Mouse (Mus musculus) ES-E14 (cell line): ENCODE measurements around the gene Acsm5. TPM values are rescaled to one million over a fixed set of nuclear protein-coding genes. Genes with fewer than 3 reads are reported as not detected.

Experiments used
- DNase-seq: peaks from one replicate; pipeline ENCODE4 v3.0.0-alpha.2; 2013; ENCODE audit warnings: low read depth, low spot score
- H3K27ac ChIP-seq: 2 replicates; pipeline ENCODE4 v1.5.1; 2012; ENCODE audit warnings: low read depth, mild to moderate bottlenecking, low read length, moderate library complexity, mixed read lengths; ENCODE audit not compliant: poor library complexity, insufficient read depth, severe bottlenecking
- H3K36me3 ChIP-seq: 2 replicates; pipeline ENCODE4 v1.6.1; 2012; ENCODE audit warnings: mild to moderate bottlenecking, low read length, moderate library complexity, mixed read lengths; ENCODE audit not compliant: control insufficient read depth, poor library complexity, insufficient read depth, severe bottlenecking
- H3K4me1 ChIP-seq, 2 experiments: fragments of 150-350 bp in 1 of 2; sonication (generic) in 1 of 2; 2 replicates each; pipeline ENCODE4 v1.6.1; 2012; ENCODE audit warnings: low read length in 2 of 2, mild to moderate bottlenecking in 1 of 2, mixed read lengths in 1 of 2; ENCODE audit not compliant: control insufficient read depth in 2 of 2, insufficient read depth in 2 of 2, poor library complexity in 1 of 2
- H3K4me3 ChIP-seq, 2 experiments: fragments of 150-350 bp in 1 of 2; sonication (generic) in 1 of 2; 2 replicates each; pipeline ENCODE4 v1.5.1; 2012; ENCODE audit warnings: low read length in 2 of 2, low read depth in 1 of 2, mild to moderate bottlenecking in 1 of 2, mixed read lengths in 1 of 2; ENCODE audit not compliant: insufficient read depth in 1 of 2, poor library complexity in 1 of 2, severe bottlenecking in 1 of 2
- H3K9ac ChIP-seq: 2 replicates; pipeline ENCODE4 v1.6.1; 2012; ENCODE audit warnings: low read depth, mild to moderate bottlenecking, low read length, mixed read lengths; ENCODE audit not compliant: poor library complexity, insufficient read depth, severe bottlenecking
- H3K9me3 ChIP-seq: fragments of 150-350 bp; sonication (generic); 2 replicates; pipeline ENCODE4 v1.6.1; 2012; ENCODE audit warnings: low read depth, mild to moderate bottlenecking, low read length; ENCODE audit not compliant: control insufficient read depth, insufficient read depth
- CHD2 ChIP-seq: IDR thresholded peaks from 2 replicates; pipeline ENCODE4 v1.6.1; 2014; ENCODE audit warnings: mild to moderate bottlenecking, low read depth, low read length, inconsistent platforms
- HCFC1 ChIP-seq: IDR thresholded peaks from 2 replicates; pipeline ENCODE4 v1.6.1; 2012; ENCODE audit warnings: low read length, inconsistent platforms, borderline replicate concordance; ENCODE audit not compliant: insufficient read depth
- MAFK ChIP-seq: IDR thresholded peaks from 2 replicates; pipeline ENCODE4 v1.6.1; 2014; ENCODE audit warnings: mild to moderate bottlenecking, low read depth, low read length, inconsistent platforms; ENCODE audit not compliant: insufficient read depth
- ZC3H11A ChIP-seq: IDR thresholded peaks from 2 replicates; pipeline ENCODE4 v1.6.1; 2012; ENCODE audit warnings: low read depth, mild to moderate bottlenecking, inconsistent platforms, low read length, borderline replicate concordance
- ZNF384 ChIP-seq: IDR thresholded peaks from 2 replicates; pipeline ENCODE4 v1.6.1; 2012; ENCODE audit warnings: low read depth, low read length, inconsistent platforms
- in situ Hi-C, 2 experiments: fragments of 600-800 bp; cut with MboI; formaldehyde crosslinking; loops; one replicate each; pipeline ENCODE4 v1.15.1; 2025; ENCODE audit warnings: low sequenced_read_pairs in 2 of 2, inconsistent platforms in 1 of 2; ENCODE audit not compliant: unreplicated experiment in 2 of 2
- total RNA-seq: library from RNA; depleted of rRNA; stranded (reverse); fragments of 300-350 nt; gene quantifications from 2 replicates; pipeline ENCODE4 v1.2.3, GENCODE M21; 2012; rRNA removed

The Acsm5 gene
- not detected in 2 replicates for total RNA-seq

DNA sequence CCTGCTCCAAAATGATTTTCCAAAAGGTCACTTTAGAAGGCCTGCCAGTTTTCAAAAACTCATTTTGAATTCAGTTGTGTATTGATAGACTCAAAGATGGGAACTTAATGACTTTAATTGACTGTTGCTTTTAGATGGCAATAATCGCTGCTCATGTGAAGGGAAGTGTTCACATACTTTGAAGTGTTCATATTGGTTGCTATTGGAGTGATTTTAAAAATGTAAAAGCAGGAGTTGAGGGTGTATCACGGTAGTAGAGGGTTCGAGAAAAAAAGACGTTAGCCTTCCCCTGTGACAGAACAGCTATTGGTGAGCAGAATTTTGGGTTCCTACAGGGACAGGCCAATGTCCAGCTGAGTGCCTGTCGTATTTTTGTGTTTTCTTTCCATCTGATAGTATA lies at the start of gene Acsm5:
TSS of gene Acsm5 (plus strand) at position 301 of the 400 bp plus-strand sequence.
- in situ Hi-C loops: loop anchor here in 1 of 2 experiments (10.0 kb wide), 1 partner anchor 504 kb away; no protein-coding TSS in a partner anchor
- Histone ChIP-seq H3K9ac (no peak within 1 kb of the TSS), H3K4me3 (no peak within 1 kb of the TSS), H3K27ac (no peak within 1 kb of the TSS), H3K4me1 (no peaks in the 10 kb centered on the region), H3K36me3 (no peaks in the 10 kb centered on the region), H3K9me3 (no peaks in the 10 kb centered on the region)
- no peak for TF ChIP-seq MAFK
- DNase-seq: no peak

DNA sequence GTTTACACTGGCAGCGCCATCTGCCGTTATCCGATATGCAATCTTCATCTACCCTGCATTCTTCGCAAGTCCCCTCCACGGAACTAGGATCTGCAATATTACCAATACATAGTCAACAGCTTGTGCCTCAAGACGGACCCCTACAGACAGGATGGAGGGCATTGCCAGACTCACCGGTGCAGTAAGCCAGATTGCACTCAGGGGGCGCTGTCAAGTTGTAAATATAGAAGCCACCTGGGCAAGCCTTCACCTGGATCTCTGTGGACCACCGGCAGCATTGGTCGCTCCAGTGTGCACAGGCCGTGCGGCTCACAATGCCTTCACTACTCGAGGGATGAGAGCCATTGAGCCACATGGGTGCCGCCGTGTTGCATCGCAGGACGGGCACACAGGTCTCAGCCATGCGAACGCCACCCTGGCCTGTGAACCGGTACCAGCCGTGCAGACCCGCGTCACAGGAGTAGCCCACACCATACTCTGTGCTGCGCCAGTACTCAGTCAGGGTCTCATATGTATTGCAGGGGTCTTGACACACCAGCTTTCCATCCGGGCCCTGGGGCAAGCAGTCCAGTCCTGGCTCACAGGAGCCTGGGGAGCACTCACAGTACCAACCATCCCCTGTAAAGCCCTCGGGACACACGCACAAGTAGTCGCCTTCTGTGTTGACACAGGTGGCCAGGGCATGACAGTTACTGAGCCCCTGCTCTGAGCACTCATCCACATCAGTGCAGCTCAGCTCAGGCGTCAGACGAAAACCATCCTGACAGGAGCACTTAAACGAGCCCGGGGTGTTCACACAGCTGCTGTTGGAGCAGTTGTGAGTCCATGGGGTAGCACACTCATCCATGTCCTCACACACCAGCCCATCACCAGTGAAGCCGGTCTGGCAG lies 42.5 kb upstream of the Acsm5 start:
- no peak overlapping the region for H3K27ac ChIP-seq
- no peak for TF ChIP-seq ZNF384
- TF ChIP-seq HCFC1: no peak
- no peak for TF ChIP-seq ZC3H11A
- no peak for TF ChIP-seq CHD2
- no peak for TF ChIP-seq MAFK
- no peaks in the 10 kb centered on the region for H3K9me3 ChIP-seq
- in situ Hi-C loops: no loop called here
- H3K4me3 ChIP-seq: no peak overlapping the region
- H3K4me1 ChIP-seq: no peaks in the 10 kb centered on the region
- no peak overlapping the region for H3K9ac ChIP-seq
- no peaks in the 10 kb centered on the region for H3K36me3 ChIP-seq
- DNase-seq: peak; percentile 27

DNA sequence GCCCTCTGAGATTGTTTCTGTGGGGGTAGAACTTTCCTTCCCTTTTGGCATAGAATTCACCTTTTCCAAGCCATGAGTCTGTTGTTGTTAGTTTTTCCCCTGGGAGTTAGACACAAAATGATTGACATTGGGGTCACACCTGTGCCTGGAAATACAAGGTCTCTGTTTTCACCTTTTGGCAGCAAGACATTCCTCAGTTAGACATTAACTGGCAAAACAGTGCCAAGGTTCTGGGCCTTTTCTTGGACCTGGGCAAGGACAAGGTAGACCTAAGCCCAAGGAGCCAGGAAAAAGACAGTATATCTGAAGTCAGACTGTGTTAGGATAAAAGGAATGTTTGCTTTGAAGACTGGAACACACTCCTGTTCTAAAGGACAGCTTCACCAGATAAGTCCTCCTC lies 40.0 kb upstream of the Acsm5 start, which contains the start of gene Umod:
TSS of gene Umod (minus strand) at position 27 of the 400 bp plus-strand sequence.
- Histone ChIP-seq H3K4me1 (no peaks in the 10 kb centered on the region), H3K9ac (no peak within 1 kb of the TSS), H3K36me3 (no peaks in the 10 kb centered on the region), H3K9me3 (no peaks in the 10 kb centered on the region), H3K27ac (no peak within 1 kb of the TSS), H3K4me3 (no peak within 1 kb of the TSS)
- no peak for TF ChIP-seq HCFC1
- TF ChIP-seq ZC3H11A: no peak
- TF ChIP-seq CHD2: no peak
- TF ChIP-seq ZNF384: no peak
- no peak for TF ChIP-seq MAFK
- DNase-seq: no peak
- in situ Hi-C loops: no loop called here

GRCm38 (mm10) chr7:119484154-119484553 lies 35.1 kb upstream of the Acsm5 start:
- no peak overlapping the region for H3K27ac ChIP-seq
- no peak overlapping the region for H3K9ac ChIP-seq
- H3K36me3 ChIP-seq: no peaks in the 10 kb centered on the region
- no peak overlapping the region for H3K4me3 ChIP-seq
- in situ Hi-C loops: no loop called here
- no peak for DNase-seq
- H3K4me1 ChIP-seq: no peaks in the 10 kb centered on the region
- H3K9me3 ChIP-seq: no peaks in the 10 kb centered on the region
- TF ChIP-seq MAFK: no peak
- TF ChIP-seq ZC3H11A: no peak
- no peak for TF ChIP-seq CHD2
- no peak for TF ChIP-seq HCFC1
- TF ChIP-seq ZNF384: no peak

DNA sequence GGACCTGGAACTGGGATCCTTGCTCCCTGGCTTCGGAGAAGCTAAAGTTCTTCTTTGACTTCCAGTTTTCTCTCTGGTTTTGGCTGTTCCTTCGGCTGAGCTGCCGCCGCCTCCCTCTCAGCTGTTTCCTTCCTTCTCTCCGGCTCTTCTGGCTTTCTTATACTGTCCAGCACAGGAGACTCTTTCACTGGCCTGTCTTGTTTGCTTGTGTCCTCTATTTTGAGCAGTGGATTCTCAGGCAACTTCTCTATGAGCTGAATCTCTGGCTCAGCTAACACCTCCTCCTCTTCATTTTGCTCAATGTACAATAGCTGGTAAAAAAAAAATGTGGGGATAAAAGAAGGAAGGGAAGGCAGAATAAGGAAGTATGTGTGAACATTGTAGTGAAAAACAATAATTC lies 32.6 kb upstream of the Acsm5 start:
- H3K9me3 ChIP-seq: no peaks in the 10 kb centered on the region
- in situ Hi-C loops: no loop called here

More for the DNA sequence above, 32.6 kb upstream of the Acsm5 start:
- Histone ChIP-seq H3K27ac (no peak overlapping the region), H3K4me3 (no peak overlapping the region), H3K4me1 (no peaks in the 10 kb centered on the region), H3K9ac (no peak overlapping the region), H3K36me3 (no peaks in the 10 kb centered on the region)
- no peak for DNase-seq
- TF ChIP-seq ZC3H11A (no peak), ZNF384 (no peak), CHD2 (no peak), MAFK (no peak), HCFC1 (no peak)
